Comparison of ENCODE assay signal across 8 mouse cellular contexts in the genomic region with DNA sequence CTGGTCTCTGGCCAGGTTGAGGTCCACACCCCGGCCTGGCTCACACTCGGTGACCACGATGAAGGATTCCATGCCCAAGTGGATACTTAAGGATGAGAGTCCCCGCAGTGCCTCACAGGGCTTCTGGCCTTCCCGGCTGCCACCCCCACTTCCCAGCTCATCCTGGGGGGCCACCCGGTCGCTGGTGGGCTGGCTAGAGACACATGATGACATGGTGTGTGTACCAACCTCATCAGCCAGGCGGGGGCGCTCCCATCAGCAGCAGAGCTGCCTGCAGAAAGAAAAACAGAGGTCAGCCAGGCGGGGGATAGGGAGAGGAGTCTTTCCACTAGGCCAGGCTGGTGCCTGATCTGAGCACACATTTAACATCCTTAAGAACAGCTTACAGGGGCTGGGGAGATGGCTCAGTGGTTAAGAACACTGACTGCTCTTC. TPM values are rescaled to one million over a fixed set of nuclear protein-coding genes. Genes with fewer than 3 reads are reported as not detected.
DNase-seq lines count a peak whose midpoint lies in the region; ATAC-seq and TF ChIP-seq lines count a peak whose summit lies in the region.

No protein-coding gene starts in this region.

- H3K9ac ChIP-seq in liver, adult 2 months (ENCODE audit: low read depth, low read length): no peak overlapping the region
- H3K9ac ChIP-seq in hindbrain, embryonic 16.5 days (ENCODE audit: low read depth, low read length): no peak overlapping the region

- no peak overlapping the region for H3K27ac ChIP-seq in left cerebral cortex, adult 2 months
- no peak overlapping the region for H3K27ac ChIP-seq in bone marrow, adult 2 months (ENCODE audit: control insufficient read depth, insufficient read depth, low read depth, low read length, poor library complexity)
- no peak overlapping the region for H3K27ac ChIP-seq in cortical plate, adult 2 months (ENCODE audit: insufficient read depth, low read length)
- H3K27ac ChIP-seq in liver, adult 2 months (replicated peaks; ENCODE audit: insufficient read depth, low read depth, low read length): no peak overlapping the region
- no peak overlapping the region for H3K27ac ChIP-seq in hindbrain, embryonic 16.5 days (ENCODE audit: low read depth, low read length)

- H3K27me3 ChIP-seq in liver, adult 2 months (ENCODE audit: control insufficient read depth, insufficient read depth, low read length): no peaks in the 10 kb centered on the region
- no peaks in the 10 kb centered on the region for H3K27me3 ChIP-seq in hindbrain, embryonic 16.5 days (replicated peaks; ENCODE audit: control insufficient read depth, insufficient read depth, low read length)

- no peak for ATAC-seq in hindbrain, embryonic 16.5 days

- 82% methylated on average over 10 of the region's 10 CpGs for WGBS in bone marrow, adult 2 months
- 76% methylated on average over 10 of the region's 10 CpGs for WGBS in liver, adult 2 months
- WGBS in hindbrain, embryonic 16.5 days: 58% methylated on average over 10 of the region's 10 CpGs

- no peaks in the 10 kb centered on the region for H3K36me3 ChIP-seq in liver, adult 2 months (ENCODE audit: control insufficient read depth, insufficient read depth, low read length)
- H3K36me3 ChIP-seq in hindbrain, embryonic 16.5 days (ENCODE audit: control insufficient read depth, insufficient read depth, low read length): no peaks in the 10 kb centered on the region

- H3K4me1 ChIP-seq in bone marrow, adult 2 months (ENCODE audit: control insufficient read depth, insufficient read depth, low read length): peaks cover 8% of the 10 kb centered on the region
- H3K4me1 ChIP-seq in cortical plate, adult 2 months (ENCODE audit: control insufficient read depth, insufficient read depth, low read length): no peaks in the 10 kb centered on the region
- H3K4me1 ChIP-seq in liver, adult 2 months (ENCODE audit: control insufficient read depth, insufficient read depth, low read length): no peaks in the 10 kb centered on the region
- no peaks in the 10 kb centered on the region for H3K4me1 ChIP-seq in hindbrain, embryonic 16.5 days (ENCODE audit: control insufficient read depth, insufficient read depth, low read depth, low read length)

- 0 out of 2 replicates have a peak, but pooled peaks have one; percentile 2 for TF ChIP-seq POLR2A in bone marrow, adult 2 months (IDR thresholded peaks at IDR 0.05; ENCODE audit: borderline replicate concordance, control insufficient read depth, low read depth, low read length)
- TF ChIP-seq POLR2A in cortical plate, adult 2 months (IDR thresholded peaks at IDR 0.05; ENCODE audit: extremely low read depth, insufficient read depth, low read length): no peak
- TF ChIP-seq POLR2A in liver, adult 2 months (IDR thresholded peaks at IDR 0.05; ENCODE audit: extremely low read depth, insufficient read depth, low read length): no peak

- no peak overlapping the region for H3K4me3 ChIP-seq in left cerebral cortex, adult 2 months
- no peak overlapping the region for H3K4me3 ChIP-seq in bone marrow, adult 2 months (replicated peaks; ENCODE audit: control insufficient read depth, low read depth, low read length)
- H3K4me3 ChIP-seq in cortical plate, adult 2 months (ENCODE audit: insufficient read depth, low read length): no peak overlapping the region
- H3K4me3 ChIP-seq in liver, adult 2 months (ENCODE audit: insufficient read depth, low read depth, low read length): no peak overlapping the region
- no peak overlapping the region for H3K4me3 ChIP-seq in hindbrain, embryonic 16.5 days (ENCODE audit: low read length)

- no peaks in the 10 kb centered on the region; the same call in 1 of the 2 replicates for H3K79me2 ChIP-seq in liver, adult 2 months (ENCODE audit: control insufficient read depth, insufficient read depth, low read length)

- no peaks in the 10 kb centered on the region for H3K9me3 ChIP-seq in hindbrain, embryonic 16.5 days (ENCODE audit: control insufficient read depth, low read length)

- no peak overlapping the region for H3K4me2 ChIP-seq in hindbrain, embryonic 16.5 days (ENCODE audit: low read length)

- peak; percentile 49 for TF ChIP-seq CTCF in left cerebral cortex, adult 2 months (IDR thresholded peaks at IDR 0.05)
- TF ChIP-seq CTCF in bone marrow, adult 2 months (IDR thresholded peaks at IDR 0.05; ENCODE audit: control insufficient read depth, insufficient read depth, low read length): peak; percentile 33; the same call in 1 of the 2 replicates
- peak; percentile 26; the same call in 1 of the 2 replicates for TF ChIP-seq CTCF in cortical plate, adult 2 months (IDR thresholded peaks at IDR 0.05; ENCODE audit: extremely low read depth, insufficient read depth, low read length)
- peak; percentile 64 for TF ChIP-seq CTCF in liver, adult 2 months (IDR thresholded peaks at IDR 0.05; ENCODE audit: low read depth, low read length)

- no peak for DNase-seq in left cerebral cortex, adult 2 months (ENCODE audit: extremely low spot score in 1 of 2, low spot score in 2 of 2)
- DNase-seq in left cerebral cortex, adult 11 months (ENCODE audit: low spot score): no peak
- no peak for DNase-seq in liver, adult 2 months (ENCODE audit: extremely low read depth, low read depth, low spot score)
- DNase-seq in testis, postnatal 14 days (ENCODE audit: low spot score): peak; percentile 64
- DNase-seq in embryo, embryonic 9.5 days (ENCODE audit: extremely low spot score): no peak

- intact Hi-C loops in left cerebral cortex, adult 2 months (cut with DNase I): no loop called here

RNA-seq across cellular contexts. Expression of gene Camkk2, which starts 15.2 kb away (rescaled TPM):
- total RNA-seq in left cerebral cortex, adult 2 months (2021): 100 to 1,000 TPM; 238 to 248 TPM
- polyA plus RNA-seq in bone marrow, adult 2 months (2011; ENCODE audit: insufficient read depth, insufficient read length, low replicate concordance, missing spikeins): 15.8 and 31.8 TPM in 2 replicates
- 274 and 276 TPM in 2 replicates for polyA plus RNA-seq in cortical plate, adult 2 months (2012; rRNA removed)
- total RNA-seq in liver, adult 2 months (2014; rRNA removed): 6.3 and 8.3 TPM in 2 replicates
- 16.4 and 17.7 TPM in 2 replicates for polyA plus RNA-seq in liver, adult 2 months (2012; rRNA removed)
- polyA plus RNA-seq in hindbrain, embryonic 16.5 days (2015; fragmentation: Nextera tagmentation; extraction: Ambion mirVana): 68.1 and 69.3 TPM in 2 replicates

RNA-seq across cellular contexts. Expression of gene P2rx4, which starts 56.7 kb away (rescaled TPM):
- total RNA-seq in left cerebral cortex, adult 2 months (2021): 10 to 100 TPM; 19.3 to 20.1 TPM
- 13.2 and 23.7 TPM in 2 replicates for polyA plus RNA-seq in bone marrow, adult 2 months (2011; ENCODE audit: insufficient read depth, insufficient read length, low replicate concordance, missing spikeins)
- polyA plus RNA-seq in cortical plate, adult 2 months (2012; rRNA removed): 24.7 and 29.2 TPM in 2 replicates
- total RNA-seq in liver, adult 2 months (2014; rRNA removed): 43.2 and 59.9 TPM in 2 replicates
- polyA plus RNA-seq in liver, adult 2 months (2012; rRNA removed): 50.1 and 59.5 TPM in 2 replicates
- 16.7 and 20.8 TPM in 2 replicates for polyA plus RNA-seq in hindbrain, embryonic 16.5 days (2015; fragmentation: Nextera tagmentation; extraction: Ambion mirVana)

RNA-seq across cellular contexts. Expression of gene Anapc5, which starts 57.1 kb away (rescaled TPM):
- 100 to 1,000 TPM; 222 to 229 TPM for total RNA-seq in left cerebral cortex, adult 2 months (2021)
- polyA plus RNA-seq in bone marrow, adult 2 months (2011; ENCODE audit: insufficient read depth, insufficient read length, low replicate concordance, missing spikeins): 204 and 228 TPM in 2 replicates
- 420 and 467 TPM in 2 replicates for polyA plus RNA-seq in cortical plate, adult 2 months (2012; rRNA removed)
- total RNA-seq in liver, adult 2 months (2014; rRNA removed): 93.9 and 99.0 TPM in 2 replicates
- 61.0 and 61.9 TPM in 2 replicates for polyA plus RNA-seq in liver, adult 2 months (2012; rRNA removed)
- polyA plus RNA-seq in hindbrain, embryonic 16.5 days (2015; fragmentation: Nextera tagmentation; extraction: Ambion mirVana): 495 and 497 TPM in 2 replicates
